Mouse (Mus musculus) ZHBTc4 (cell line): ENCODE data around the gene Trim2.
A peak's percentile ranks its signal among the peaks of the same experiment; 100 is the strongest.

ENCODE experiments used
- DNase-seq: peaks from one replicate; pipeline ENCODE4 v3.0.0-alpha.2; 2011; ENCODE audit warnings: low read depth, low spot score

Gene Trim2

GRCm38 (mm10) chr3:84220326-84220725, 86.4 kb downstream of the Trim2 start:
- DNase-seq, result no peak

GRCm38 (mm10) chr3:84219720-84220273, 86.9 kb downstream of the Trim2 start:
- DNase-seq, result no peak

- DNase-seq, result no peak
These were observed 87.4 kb downstream of the Trim2 start for GRCm38 (mm10) chr3:84219166-84219710.

GRCm38 (mm10) chr3:84218498-84218897, 88.2 kb downstream of the Trim2 start:
- no peak for DNase-seq

GRCm38 (mm10) chr3:84217961-84218351, 88.7 kb downstream of the Trim2 start:
- no peak for DNase-seq

- no peak for DNase-seq
These were observed 89.3 kb downstream of the Trim2 start for GRCm38 (mm10) chr3:84217118-84217960.

- DNase-seq, result no peak
These were observed 90.8 kb downstream of the Trim2 start for GRCm38 (mm10) chr3:84215743-84216360.

- no peak for DNase-seq
These were observed 91.4 kb downstream of the Trim2 start for GRCm38 (mm10) chr3:84215253-84215652.

GRCm38 (mm10) chr3:84214501-84214900, 92.2 kb downstream of the Trim2 start:
- no peak for DNase-seq

- DNase-seq, result no peak
These were observed 95.3 kb downstream of the Trim2 start for GRCm38 (mm10) chr3:84211340-84211875.

GRCm38 (mm10) chr3:84208917-84209513, 97.7 kb downstream of the Trim2 start:
- DNase-seq, result no peak

- no peak for DNase-seq
These were observed 98.2 kb downstream of the Trim2 start for GRCm38 (mm10) chr3:84208475-84208874.

GRCm38 (mm10) chr3:84207366-84207765, 99.3 kb downstream of the Trim2 start:
- DNase-seq, result no peak

- no peak for DNase-seq
These were observed 100.6 kb downstream of the Trim2 start for GRCm38 (mm10) chr3:84206106-84206505.

GRCm38 (mm10) chr3:84205650-84206049, 101.0 kb downstream of the Trim2 start:
- no peak for DNase-seq

- no peak for DNase-seq
These were observed 102.0 kb downstream of the Trim2 start for GRCm38 (mm10) chr3:84204640-84205039.

GRCm38 (mm10) chr3:84200559-84201420, 105.9 kb downstream of the Trim2 start:
- no peak for DNase-seq

- no peak for DNase-seq
These were observed 107.2 kb downstream of the Trim2 start for GRCm38 (mm10) chr3:84199516-84199915.

GRCm38 (mm10) chr3:84198229-84198628, 108.4 kb downstream of the Trim2 start:
- DNase-seq, result no peak

GRCm38 (mm10) chr3:84193881-84194280, 112.8 kb downstream of the Trim2 start:
- DNase-seq, result peak; percentile 84
